Mouse (Mus musculus): ENCODE results near the gene Brsk2. TPM values are rescaled to one million over a fixed set of nuclear protein-coding genes. Genes with fewer than 3 reads are reported as not detected.

Brsk2 gene
- polyA plus RNA-seq, 2 experiments = 0.66 to 0.78 TPM

DNA sequence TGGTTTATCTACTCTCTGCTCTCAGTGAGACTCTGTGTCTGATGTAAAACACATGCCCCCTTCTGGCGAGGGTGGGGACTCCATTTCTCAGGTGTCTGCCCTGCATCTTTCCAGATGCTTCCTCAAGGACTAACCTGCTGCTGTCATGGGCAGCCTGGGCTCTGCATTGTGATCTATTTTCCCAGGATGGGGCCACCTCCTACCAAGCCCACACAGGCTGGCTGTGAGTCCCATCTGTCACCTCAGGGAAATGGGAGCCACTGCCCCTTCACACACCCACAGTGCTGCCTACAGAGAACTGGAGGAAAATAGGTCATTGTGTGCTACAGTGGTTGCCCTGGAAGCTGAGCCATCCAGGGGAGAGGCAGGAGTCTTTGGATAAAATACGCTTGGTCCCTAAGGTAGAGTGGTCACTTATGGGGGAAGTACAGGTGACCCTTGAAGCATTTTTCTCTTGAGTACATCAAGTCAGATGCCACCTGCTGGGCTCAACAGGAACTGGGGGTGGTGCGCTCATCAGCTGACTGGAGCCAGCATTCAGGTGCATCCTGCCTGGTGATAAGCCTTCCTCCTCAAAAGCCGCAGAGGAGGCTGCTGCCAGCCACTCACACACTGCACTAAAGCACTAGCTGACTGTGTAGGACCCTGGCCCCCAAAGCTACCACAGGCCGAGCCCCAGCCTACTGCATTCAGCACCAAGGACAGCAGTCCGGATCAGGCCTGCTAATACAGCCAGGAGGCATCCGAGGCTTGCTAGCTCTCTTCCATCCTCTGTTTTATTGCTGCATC is 23.5 kb downstream of the Brsk2 start:
- whole genome bisulfite sequencing = 26% methylated on average over 7 of the region's 7 CpGs
- no peak overlapping the region for H3K4me2 ChIP-seq (replicated peaks; ENCODE audit: low read depth, low read length, severe bottlenecking)
- no peak overlapping the region for H3K27ac ChIP-seq (replicated peaks; ENCODE audit: low read depth, low read length)
- H3K36me3 ChIP-seq (ENCODE audit: control insufficient read depth, insufficient read depth, low read length) = no peaks in the 10 kb centered on the region
- ATAC-seq (ENCODE audit: low FRiP score, low read depth) (no peak), DNase-seq (ENCODE audit: low spot score) (peak; percentile 52)
- no peaks in the 10 kb centered on the region for H3K4me1 ChIP-seq (ENCODE audit: control insufficient read depth, insufficient read depth, low read length)
- no peak overlapping the region for H3K9ac ChIP-seq (ENCODE audit: low read depth, low read length, severe bottlenecking)
- H3K27me3 ChIP-seq (ENCODE audit: control insufficient read depth, insufficient read depth, low read length) = no peaks in the 10 kb centered on the region
- no peaks in the 10 kb centered on the region for H3K9me3 ChIP-seq (ENCODE audit: control insufficient read depth, low read length)
- TF ChIP-seq POLR2A (IDR thresholded peaks at IDR 0.05; ENCODE audit: borderline replicate concordance, extremely low read depth, insufficient read depth, insufficient read length) = no peak
- H3K4me3 ChIP-seq (replicated peaks; ENCODE audit: low read length) = no peak overlapping the region

DNA sequence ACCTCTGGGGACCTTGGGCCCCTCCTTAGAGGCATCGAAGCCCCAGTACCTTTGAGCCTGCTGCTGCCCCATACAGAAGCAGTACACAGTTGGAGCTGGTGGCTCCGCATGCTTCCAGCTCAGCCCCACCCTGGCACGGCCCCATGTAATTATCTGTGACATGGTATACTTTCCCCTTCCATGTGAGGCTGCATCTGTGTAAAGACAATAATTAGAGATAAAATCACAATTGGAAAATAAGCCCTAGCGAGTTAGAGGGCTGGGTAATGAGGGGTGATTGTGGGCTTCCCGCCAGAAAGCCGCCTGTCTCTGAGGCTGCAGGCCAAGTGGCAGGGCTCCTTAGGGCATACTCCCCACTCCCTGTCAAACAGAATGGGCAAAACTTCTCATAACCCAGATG is 28.5 kb downstream of the Brsk2 start:
- Histone ChIP-seq H3K9me3 (ENCODE audit: control insufficient read depth, low read length) (no peaks in the 10 kb centered on the region), H3K4me2 (replicated peaks; ENCODE audit: low read depth, low read length, severe bottlenecking) (no peak overlapping the region), H3K4me3 (replicated peaks; ENCODE audit: low read length) (no peak overlapping the region), H3K27ac (replicated peaks; ENCODE audit: low read depth, low read length) (no peak overlapping the region), H3K9ac (ENCODE audit: low read depth, low read length, severe bottlenecking) (no peak overlapping the region), H3K36me3 (ENCODE audit: control insufficient read depth, insufficient read depth, low read length) (no peaks in the 10 kb centered on the region), H3K27me3 (ENCODE audit: control insufficient read depth, insufficient read depth, low read length) (no peaks in the 10 kb centered on the region), H3K4me1 (ENCODE audit: control insufficient read depth, insufficient read depth, low read length) (no peaks in the 10 kb centered on the region)
- WGBS = 77% methylated on average over 6 of the region's 6 CpGs
- no peak for TF ChIP-seq POLR2A (IDR thresholded peaks at IDR 0.05; ENCODE audit: borderline replicate concordance, extremely low read depth, insufficient read depth, insufficient read length)
- ATAC-seq (ENCODE audit: low FRiP score, low read depth) = no peak
- no peak for DNase-seq (ENCODE audit: low spot score)

DNA sequence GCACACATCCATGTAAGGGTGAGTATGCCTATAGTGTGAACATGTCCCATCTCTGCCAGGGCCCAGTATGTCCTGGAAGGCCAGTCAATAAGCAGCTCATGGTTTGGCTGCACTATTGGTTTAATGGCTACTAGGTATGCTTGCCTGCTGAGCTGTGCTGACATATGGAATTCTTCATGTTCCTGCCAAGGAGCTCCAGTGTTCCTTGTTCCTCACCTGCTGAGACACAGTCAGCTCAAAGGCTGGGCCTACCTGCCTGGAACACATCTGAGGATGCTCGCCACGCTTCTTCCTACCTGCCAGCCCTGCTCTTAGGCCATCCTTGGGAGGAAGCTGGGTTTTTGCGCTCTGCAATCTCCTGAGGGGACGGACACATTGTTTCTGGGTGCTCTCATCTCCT is 29.7 kb downstream of the Brsk2 start:
- Histone ChIP-seq H3K4me3 (replicated peaks; ENCODE audit: low read length) (no peak overlapping the region), H3K4me2 (replicated peaks; ENCODE audit: low read depth, low read length, severe bottlenecking) (no peak overlapping the region), H3K4me1 (ENCODE audit: control insufficient read depth, insufficient read depth, low read length) (no peaks in the 10 kb centered on the region), H3K9me3 (ENCODE audit: control insufficient read depth, low read length) (no peaks in the 10 kb centered on the region), H3K9ac (ENCODE audit: low read depth, low read length, severe bottlenecking) (no peak overlapping the region), H3K36me3 (ENCODE audit: control insufficient read depth, insufficient read depth, low read length) (no peaks in the 10 kb centered on the region), H3K27ac (replicated peaks; ENCODE audit: low read depth, low read length) (no peak overlapping the region), H3K27me3 (ENCODE audit: control insufficient read depth, insufficient read depth, low read length) (no peaks in the 10 kb centered on the region)
- TF ChIP-seq POLR2A (IDR thresholded peaks at IDR 0.05; ENCODE audit: borderline replicate concordance, extremely low read depth, insufficient read depth, insufficient read length) = no peak
- WGBS = 87% methylated on average over 4 of the region's 4 CpGs
- DNase-seq (ENCODE audit: low spot score) (no peak), ATAC-seq (ENCODE audit: low FRiP score, low read depth) (no peak)

DNA sequence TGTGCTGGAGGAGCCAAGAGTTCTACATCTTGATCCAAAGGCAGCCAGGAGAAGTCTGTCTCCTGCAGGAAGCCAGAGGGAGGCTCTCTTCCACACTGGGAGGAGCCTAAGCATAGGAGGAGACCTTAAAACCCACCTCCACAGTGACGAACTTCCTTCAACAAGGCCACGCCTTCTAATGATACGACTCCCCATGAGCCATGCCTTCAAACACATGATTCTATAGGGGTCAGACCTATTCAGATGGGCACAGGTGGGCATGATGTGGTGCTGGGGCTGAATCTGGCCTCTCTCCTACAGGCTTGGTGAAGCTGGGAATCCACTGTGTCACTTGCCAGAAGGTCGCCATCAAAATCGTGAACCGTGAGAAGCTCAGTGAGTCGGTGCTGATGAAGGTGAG is 31.7 kb downstream of the Brsk2 start:
- Histone ChIP-seq H3K27ac (replicated peaks; ENCODE audit: low read depth, low read length) (no peak overlapping the region), H3K36me3 (ENCODE audit: control insufficient read depth, insufficient read depth, low read length) (no peaks in the 10 kb centered on the region), H3K4me2 (replicated peaks; ENCODE audit: low read depth, low read length, severe bottlenecking) (no peak overlapping the region), H3K4me3 (replicated peaks; ENCODE audit: low read length) (no peak overlapping the region), H3K27me3 (ENCODE audit: control insufficient read depth, insufficient read depth, low read length) (no peaks in the 10 kb centered on the region), H3K9ac (ENCODE audit: low read depth, low read length, severe bottlenecking) (no peak overlapping the region), H3K4me1 (ENCODE audit: control insufficient read depth, insufficient read depth, low read length) (no peaks in the 10 kb centered on the region), H3K9me3 (ENCODE audit: control insufficient read depth, low read length) (no peaks in the 10 kb centered on the region)
- no peak for ATAC-seq (ENCODE audit: low FRiP score, low read depth)
- no peak for TF ChIP-seq POLR2A (IDR thresholded peaks at IDR 0.05; ENCODE audit: borderline replicate concordance, extremely low read depth, insufficient read depth, insufficient read length)
- DNase-seq (ENCODE audit: low spot score) = no peak
- whole genome bisulfite sequencing = 89% methylated on average over 7 of the region's 7 CpGs

DNA sequence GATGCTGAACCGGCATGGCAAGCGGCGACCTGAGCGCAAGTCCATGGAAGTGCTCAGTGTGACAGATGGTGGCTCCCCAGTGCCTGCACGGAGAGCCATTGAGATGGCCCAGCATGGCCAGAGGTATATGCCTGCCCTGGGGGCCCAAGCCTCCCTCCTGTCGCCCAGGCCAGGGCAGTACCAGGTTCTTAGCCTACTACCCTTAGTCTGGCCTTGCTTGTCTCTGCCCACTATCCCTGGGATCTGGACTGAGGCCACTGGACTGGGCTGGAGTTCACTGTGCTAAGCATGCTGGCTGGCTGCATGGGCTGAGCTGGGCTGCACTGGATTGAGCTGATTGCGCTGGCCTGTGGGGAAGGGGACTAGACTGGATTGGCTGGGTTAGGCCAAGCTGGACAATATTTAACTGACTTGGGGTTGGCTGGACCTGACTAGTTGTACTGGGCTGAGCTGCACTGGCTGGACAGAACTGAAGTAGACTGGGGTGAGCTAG is 38.8 kb downstream of the Brsk2 start:
- ATAC-seq (ENCODE audit: low FRiP score, low read depth) = no peak
- Histone ChIP-seq H3K9me3 (ENCODE audit: control insufficient read depth, low read length) (no peaks in the 10 kb centered on the region), H3K27ac (replicated peaks; ENCODE audit: low read depth, low read length) (no peak overlapping the region), H3K9ac (ENCODE audit: low read depth, low read length, severe bottlenecking) (no peak overlapping the region), H3K4me1 (ENCODE audit: control insufficient read depth, insufficient read depth, low read length) (no peaks in the 10 kb centered on the region), H3K4me3 (replicated peaks; ENCODE audit: low read length) (no peak overlapping the region), H3K27me3 (ENCODE audit: control insufficient read depth, insufficient read depth, low read length) (no peaks in the 10 kb centered on the region), H3K4me2 (replicated peaks; ENCODE audit: low read depth, low read length, severe bottlenecking) (no peak overlapping the region), H3K36me3 (ENCODE audit: control insufficient read depth, insufficient read depth, low read length) (no peaks in the 10 kb centered on the region)
- 87% methylated on average over 7 of the region's 7 CpGs for WGBS
- DNase-seq (ENCODE audit: low spot score) = no peak
- TF ChIP-seq POLR2A (IDR thresholded peaks at IDR 0.05; ENCODE audit: borderline replicate concordance, extremely low read depth, insufficient read depth, insufficient read length) = no peak

Measured in limb, embryonic 14.5 days (tissue).